Mouse (Mus musculus): ENCODE measurements around the gene Casc4.

- TF ChIP-seq CTCF (IDR thresholded peaks at IDR 0.05; ENCODE audit: borderline replicate concordance, extremely low read depth, insufficient read depth, insufficient read length) (no peak), POLR2A (IDR thresholded peaks at IDR 0.05; ENCODE audit: borderline replicate concordance, extremely low read depth, insufficient read depth, insufficient read length, poor library complexity, severe bottlenecking) (no peak)
Observed at GRCm38 (mm10) chr2:121896825-121897224, 30.1 kb downstream of the Casc4 start.

Data from brain, embryonic 14.5 days (tissue).